Mouse (Mus musculus): ENCODE results near the gene Gsc2.

Gsc2 gene

GRCm38 (mm10) chr16:17927351-17928082, 12.7 kb upstream of the Gsc2 start:
- no peak for DNase-seq (ENCODE audit: low read depth, low spot score)

- DNase-seq (ENCODE audit: low read depth, low spot score), result no peak
Observed at GRCm38 (mm10) chr16:17922163-17922538, 7.3 kb upstream of the Gsc2 start.

GRCm38 (mm10) chr16:17921325-17922162, 6.7 kb upstream of the Gsc2 start:
- peak; percentile 96 for DNase-seq (ENCODE audit: low read depth, low spot score)

GRCm38 (mm10) chr16:17920586-17920985, 5.7 kb upstream of the Gsc2 start:
- DNase-seq (ENCODE audit: low read depth, low spot score), result no peak

GRCm38 (mm10) chr16:17911052-17911595, 3.7 kb downstream of the Gsc2 start, which contains the start of gene Ess2:
Ess2 (minus strand) TSS chr16:17911348.
- DNase-seq (ENCODE audit: low read depth, low spot score), result peak; percentile 80

- no peak for DNase-seq (ENCODE audit: low read depth, low spot score)
Observed at GRCm38 (mm10) chr16:17898462-17898861, 16.4 kb downstream of the Gsc2 start, which contains the start of the genes Dgcr2 and Tssk2. Dgcr2 (minus strand) TSS chr16:17898562. Tssk2 (plus strand) TSS chr16:17898637.

- DNase-seq (ENCODE audit: low read depth, low spot score), result no peak
Observed at GRCm38 (mm10) chr16:17896091-17896490, 18.8 kb downstream of the Gsc2 start.

GRCm38 (mm10) chr16:17893923-17894322, 20.9 kb downstream of the Gsc2 start, which contains the start of gene Tssk1:
Tssk1 (plus strand) TSS chr16:17894223.
- DNase-seq (ENCODE audit: low read depth, low spot score), result no peak

GRCm38 (mm10) chr16:17892606-17893005, 22.3 kb downstream of the Gsc2 start:
- DNase-seq (ENCODE audit: low read depth, low spot score), result no peak

- peak; percentile 95 for DNase-seq (ENCODE audit: low read depth, low spot score)
Observed at GRCm38 (mm10) chr16:17891567-17891959, 23.3 kb downstream of the Gsc2 start, which contains the start of gene Gm20518. Gm20518 (minus strand) TSS chr16:17891671.

GRCm38 (mm10) chr16:17890917-17891566, 23.8 kb downstream of the Gsc2 start:
- DNase-seq (ENCODE audit: low read depth, low spot score), result no peak

- no peak for DNase-seq (ENCODE audit: low read depth, low spot score)
Observed at GRCm38 (mm10) chr16:17890342-17890727, 24.5 kb downstream of the Gsc2 start.

GRCm38 (mm10) chr16:17889689-17890341, 25.0 kb downstream of the Gsc2 start:
- no peak for DNase-seq (ENCODE audit: low read depth, low spot score)

GRCm38 (mm10) chr16:17884116-17884515, 30.7 kb downstream of the Gsc2 start:
- no peak for DNase-seq (ENCODE audit: low read depth, low spot score)

- DNase-seq (ENCODE audit: low read depth, low spot score), result no peak
Observed at GRCm38 (mm10) chr16:17882196-17882595, 32.7 kb downstream of the Gsc2 start.

GRCm38 (mm10) chr16:17879571-17879970, 35.3 kb downstream of the Gsc2 start:
- DNase-seq (ENCODE audit: low read depth, low spot score), result no peak

GRCm38 (mm10) chr16:17876096-17876495, 38.8 kb downstream of the Gsc2 start:
- DNase-seq (ENCODE audit: low read depth, low spot score), result no peak

- no peak for DNase-seq (ENCODE audit: low read depth, low spot score)
Observed at GRCm38 (mm10) chr16:17875174-17875573, 39.7 kb downstream of the Gsc2 start.

- no peak for DNase-seq (ENCODE audit: low read depth, low spot score)
Observed at GRCm38 (mm10) chr16:17872995-17873394, 41.9 kb downstream of the Gsc2 start.

GRCm38 (mm10) chr16:17871248-17871647, 43.6 kb downstream of the Gsc2 start:
- DNase-seq (ENCODE audit: low read depth, low spot score), result no peak

GRCm38 (mm10) chr16:17865770-17866169, 49.1 kb downstream of the Gsc2 start:
- peak; percentile 26 for DNase-seq (ENCODE audit: low read depth, low spot score)
